Mouse (Mus musculus): ENCODE data around the gene Mthfsd.

The Mthfsd gene

GRCm38 (mm10) chr8:121073174-121074107, 34.8 kb downstream of the Mthfsd start:
- no peak for DNase-seq (ENCODE audit: low spot score in 2 of 2)

- no peak for DNase-seq (ENCODE audit: low spot score in 2 of 2)
These were observed 35.6 kb downstream of the Mthfsd start for GRCm38 (mm10) chr8:121072406-121073130.

GRCm38 (mm10) chr8:121071454-121071853, 36.7 kb downstream of the Mthfsd start:
- no peak for DNase-seq (ENCODE audit: low spot score in 2 of 2)

- DNase-seq (ENCODE audit: low spot score in 2 of 2): no peak
These were observed 44.5 kb downstream of the Mthfsd start for GRCm38 (mm10) chr8:121063649-121064048.

GRCm38 (mm10) chr8:121062521-121062920, 45.7 kb downstream of the Mthfsd start:
- no peak for DNase-seq (ENCODE audit: low spot score in 2 of 2)

GRCm38 (mm10) chr8:121059098-121059497, 49.1 kb downstream of the Mthfsd start:
- DNase-seq (ENCODE audit: low spot score in 2 of 2): no peak

GRCm38 (mm10) chr8:121058081-121058480, 50.1 kb downstream of the Mthfsd start:
- no peak for DNase-seq (ENCODE audit: low spot score in 2 of 2)

- DNase-seq (ENCODE audit: low spot score in 2 of 2): peak in 1 of 2 experiments; percentile 3
These were observed 60.8 kb downstream of the Mthfsd start for GRCm38 (mm10) chr8:121047441-121047840.

GRCm38 (mm10) chr8:121043719-121044440, 64.3 kb downstream of the Mthfsd start:
- no peak for DNase-seq (ENCODE audit: low spot score in 2 of 2)

All from spleen, postnatal 14 days (tissue).